Mouse (Mus musculus): ENCODE results near the gene Wsb2. TPM values are rescaled to one million over a fixed set of nuclear protein-coding genes. Genes with fewer than 3 reads are reported as not detected.

Wsb2 gene
- polyA plus RNA-seq, 1 experiment from 2014 or later = 40.0 TPM

Other genes with a start within 250 kb of the Wsb2 start
- 41.0 and 47.6 TPM in 2 replicates for gene Suds3, start 241.2 kb upstream of the Wsb2 start, polyA plus RNA-seq (2014; fragmentation: Nextera tagmentation; extraction: Ambion mirVana)
- gene Taok3, start 237.2 kb upstream of the Wsb2 start, polyA plus RNA-seq (2014; fragmentation: Nextera tagmentation; extraction: Ambion mirVana) = 22.0 and 24.8 TPM in 2 replicates
- gene Pebp1, start 69.7 kb upstream of the Wsb2 start, polyA plus RNA-seq (2014; fragmentation: Nextera tagmentation; extraction: Ambion mirVana) = 706 and 729 TPM in 2 replicates
- gene Vsig10, start 38.2 kb upstream of the Wsb2 start, polyA plus RNA-seq (2014; fragmentation: Nextera tagmentation; extraction: Ambion mirVana) = 10.9 and 14.5 TPM in 2 replicates
- gene Rfc5, start 31.7 kb downstream of the Wsb2 start, polyA plus RNA-seq (2014; fragmentation: Nextera tagmentation; extraction: Ambion mirVana) = 91.7 and 102 TPM in 2 replicates
- gene Ksr2, start 56.7 kb downstream of the Wsb2 start, polyA plus RNA-seq (2014; fragmentation: Nextera tagmentation; extraction: Ambion mirVana) = 0.69 and 0.78 TPM in 2 replicates